Mouse (Mus musculus) cerebellum, adult 9-10 months (tissue): ENCODE data around the gene Limch1.
A peak's percentile ranks its signal among the peaks of the same experiment; 100 is the strongest.

ENCODE experiments used
- DNase-seq: peaks from one replicate; pipeline ENCODE4 v3.0.0; 2022

The Limch1 gene

GRCm38 (mm10) chr5:66941710-66942450 is 196.3 kb downstream of the Limch1 start:
- no peak for DNase-seq

- DNase-seq, result no peak
Measured at GRCm38 (mm10) chr5:66942922-66943321, 197.3 kb downstream of the Limch1 start.

GRCm38 (mm10) chr5:66943521-66943920 is 197.9 kb downstream of the Limch1 start:
- DNase-seq, result peak; percentile 24

GRCm38 (mm10) chr5:66947958-66948357 is 202.3 kb downstream of the Limch1 start:
- peak; percentile 68 for DNase-seq

- no peak for DNase-seq
Measured at GRCm38 (mm10) chr5:66949098-66949692, 203.6 kb downstream of the Limch1 start.

- DNase-seq, result no peak
Measured at GRCm38 (mm10) chr5:66953375-66953774, 207.7 kb downstream of the Limch1 start.

GRCm38 (mm10) chr5:66953971-66954644 is 208.5 kb downstream of the Limch1 start:
- DNase-seq, result peak; percentile 62

GRCm38 (mm10) chr5:66955245-66955644 is 209.6 kb downstream of the Limch1 start:
- DNase-seq, result no peak

GRCm38 (mm10) chr5:66957656-66958055 is 212.0 kb downstream of the Limch1 start:
- no peak for DNase-seq

- DNase-seq, result no peak
Measured at GRCm38 (mm10) chr5:66958118-66958517, 212.5 kb downstream of the Limch1 start.

GRCm38 (mm10) chr5:66959968-66960367 is 214.3 kb downstream of the Limch1 start:
- DNase-seq, result peak; percentile 34

- no peak for DNase-seq
Measured at GRCm38 (mm10) chr5:66965442-66965841, 219.8 kb downstream of the Limch1 start.

- DNase-seq, result no peak
Measured at GRCm38 (mm10) chr5:66967147-66967546, 221.5 kb downstream of the Limch1 start.

- DNase-seq, result no peak
Measured at GRCm38 (mm10) chr5:66967646-66968045, 222.0 kb downstream of the Limch1 start.

GRCm38 (mm10) chr5:66968059-66968833 is 222.6 kb downstream of the Limch1 start:
- DNase-seq, result no peak

GRCm38 (mm10) chr5:66968925-66969711 is 223.5 kb downstream of the Limch1 start:
- DNase-seq, result no peak

- DNase-seq, result no peak
Measured at GRCm38 (mm10) chr5:66975621-66976020, 230.0 kb downstream of the Limch1 start.

GRCm38 (mm10) chr5:66979332-66980218 is 233.9 kb downstream of the Limch1 start:
- peak; percentile 24 for DNase-seq

- peak; percentile 39 for DNase-seq
Measured at GRCm38 (mm10) chr5:66980862-66981261, 235.2 kb downstream of the Limch1 start.

- no peak for DNase-seq
Measured at GRCm38 (mm10) chr5:66983104-66983503, 237.5 kb downstream of the Limch1 start.

- DNase-seq, result peak; percentile 45
Measured at GRCm38 (mm10) chr5:66988926-66989325, 243.3 kb downstream of the Limch1 start.
